Mouse (Mus musculus): ENCODE data around the gene Ptpre.
"Not testable (repeated sequence)": the region's sequence is repeated elsewhere in the genome, so short reads cannot be mapped to it uniquely, and the experiment has no call there.

Gene Ptpre

GRCm38 (mm10) chr7:135535908-135536307 is 1.4 kb upstream of the Ptpre start:
- DNase-seq, result no peak

GRCm38 (mm10) chr7:135537948-135538741 is 864 bp downstream of the Ptpre start:
- DNase-seq, result peak; percentile 27

- no peak for DNase-seq
Observed at GRCm38 (mm10) chr7:135539429-135539828, 2.1 kb downstream of the Ptpre start.

GRCm38 (mm10) chr7:135542235-135542634 is 5.0 kb downstream of the Ptpre start:
- DNase-seq, result no peak

- no peak for DNase-seq
Observed at GRCm38 (mm10) chr7:135543033-135543432, 5.8 kb downstream of the Ptpre start.

- DNase-seq, result no peak
Observed at GRCm38 (mm10) chr7:135544321-135544720, 7.0 kb downstream of the Ptpre start.

- peak; percentile 27 for DNase-seq
Observed at GRCm38 (mm10) chr7:135545957-135546356, 8.7 kb downstream of the Ptpre start.

- DNase-seq, result no peak
Observed at GRCm38 (mm10) chr7:135546530-135546929, 9.2 kb downstream of the Ptpre start.

- no peak for DNase-seq
Observed at GRCm38 (mm10) chr7:135548434-135548833, 11.2 kb downstream of the Ptpre start.

- DNase-seq, result peak; percentile 51
Observed at GRCm38 (mm10) chr7:135551547-135551946, 14.3 kb downstream of the Ptpre start.

GRCm38 (mm10) chr7:135553550-135553949 is 16.3 kb downstream of the Ptpre start:
- DNase-seq, result no peak

- DNase-seq, result no peak
Observed at GRCm38 (mm10) chr7:135556663-135557402, 19.6 kb downstream of the Ptpre start.

- DNase-seq, result no peak
Observed at GRCm38 (mm10) chr7:135560280-135560679, 23.0 kb downstream of the Ptpre start.

- DNase-seq, result no peak
Observed at GRCm38 (mm10) chr7:135564022-135564421, 26.7 kb downstream of the Ptpre start.

GRCm38 (mm10) chr7:135566013-135566412 is 28.7 kb downstream of the Ptpre start:
- DNase-seq, result no peak

GRCm38 (mm10) chr7:135567582-135567981 is 30.3 kb downstream of the Ptpre start:
- DNase-seq, result no peak

GRCm38 (mm10) chr7:135568550-135568949 is 31.3 kb downstream of the Ptpre start:
- DNase-seq, result peak; percentile 58

GRCm38 (mm10) chr7:135571392-135571791 is 34.1 kb downstream of the Ptpre start:
- no peak for DNase-seq

GRCm38 (mm10) chr7:135571951-135572559 is 34.8 kb downstream of the Ptpre start:
- DNase-seq, result peak; percentile 27

GRCm38 (mm10) chr7:135575319-135576069 is 38.2 kb downstream of the Ptpre start:
- not testable (repeated sequence) for DNase-seq

GRCm38 (mm10) chr7:135576329-135576728 is 39.0 kb downstream of the Ptpre start:
- no peak for DNase-seq

- DNase-seq, result no peak
Observed at GRCm38 (mm10) chr7:135578715-135579325, 41.5 kb downstream of the Ptpre start.
